Mouse (Mus musculus) ovary, postnatal 10 days (tissue): ENCODE data around the gene Slc26a5.

Experiments used
- DNase-seq: peaks from one replicate; pipeline ENCODE4 v3.0.0; 2022; ENCODE audit warnings: low spot score

Slc26a5 gene

GRCm38 (mm10) chr5:21865346-21866107, at the start of gene Slc26a5:
Gene Slc26a5, minus strand, starts transcription at chr5:21865604.
- DNase-seq, result no peak

GRCm38 (mm10) chr5:21914776-21915175, 49.4 kb upstream of the Slc26a5 start:
- no peak for DNase-seq

GRCm38 (mm10) chr5:21912835-21913530, 47.6 kb upstream of the Slc26a5 start:
- DNase-seq, result no peak

GRCm38 (mm10) chr5:21910726-21911125, 45.3 kb upstream of the Slc26a5 start:
- DNase-seq, result no peak

DNA sequence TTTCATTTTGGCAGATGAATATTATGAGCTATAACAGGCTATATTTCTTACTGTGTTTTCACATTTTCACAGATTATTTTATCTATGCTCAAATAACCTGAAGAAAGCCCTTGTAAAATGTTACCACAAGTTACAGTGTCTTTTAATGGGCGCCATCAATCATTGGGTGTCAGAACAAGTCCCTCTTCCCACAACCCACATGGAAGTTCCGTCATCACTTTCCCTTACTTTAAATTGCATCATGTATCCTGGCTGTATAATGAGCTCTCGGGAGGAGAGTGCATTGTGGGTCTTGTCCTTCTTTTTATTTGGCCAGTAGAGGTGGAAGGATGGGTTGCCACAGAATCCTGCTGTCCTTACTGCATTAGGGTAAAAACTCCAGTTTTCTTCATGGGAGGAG, 44.3 kb upstream of the Slc26a5 start:
- no peak for DNase-seq

DNA sequence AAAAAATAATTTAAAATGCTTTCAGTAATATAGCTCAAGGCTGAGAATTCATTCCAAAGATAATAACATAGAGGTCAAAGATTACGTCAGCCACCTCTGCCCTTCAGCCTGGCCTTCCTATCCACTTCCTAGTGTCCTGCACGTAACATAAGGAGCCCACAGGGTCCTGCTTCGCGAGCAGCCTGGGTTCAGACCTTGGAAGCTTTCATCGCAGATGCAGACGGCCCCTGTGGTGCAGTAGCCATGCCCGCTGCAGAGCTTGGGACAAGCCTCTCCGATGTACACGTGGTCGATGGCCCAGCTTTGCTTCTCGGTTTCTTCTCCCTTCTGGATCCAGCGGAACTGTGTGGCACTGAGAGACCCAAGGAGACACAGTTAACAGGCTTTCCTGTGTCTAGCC, 36.0 kb upstream of the Slc26a5 start:
- no peak for DNase-seq

DNA sequence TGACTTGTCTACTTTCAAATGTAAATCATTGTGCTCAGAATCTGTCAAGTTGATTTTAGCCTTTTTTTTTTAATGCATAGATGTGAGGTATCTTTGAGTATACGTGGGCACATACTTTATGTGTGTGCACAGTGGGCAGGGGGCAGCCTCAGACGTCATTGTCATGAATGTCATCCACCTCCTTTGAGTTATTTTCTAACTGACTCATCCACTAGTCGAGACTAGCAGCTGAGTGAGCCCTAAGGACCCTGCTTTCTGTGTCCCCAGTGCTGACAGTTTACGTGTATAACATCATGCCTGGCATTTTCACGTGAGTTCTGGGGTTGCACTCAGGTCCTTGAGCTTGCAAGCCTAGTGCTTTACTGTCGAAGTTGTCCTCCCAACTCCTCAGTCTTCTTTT, 35.5 kb upstream of the Slc26a5 start:
- DNase-seq, result no peak

DNA sequence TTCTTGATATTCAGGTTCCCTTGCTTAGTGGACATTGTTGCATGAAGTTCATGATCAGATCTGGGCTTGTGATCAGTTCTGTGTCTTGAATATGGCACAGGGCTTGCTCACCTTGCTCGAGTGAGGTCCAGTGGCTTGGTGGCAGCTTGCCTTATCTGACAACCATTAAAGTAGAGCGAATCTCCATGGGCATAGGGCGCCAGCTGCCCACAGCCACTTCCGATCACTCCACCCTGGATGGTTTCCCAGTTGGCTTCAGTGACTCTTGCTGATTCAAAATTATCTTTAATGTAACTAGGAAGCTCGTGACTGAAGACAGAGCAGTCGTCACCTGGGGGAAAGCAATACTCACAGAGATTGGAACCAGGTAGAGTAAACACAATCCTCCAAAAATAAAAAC, 33.5 kb upstream of the Slc26a5 start:
- no peak for DNase-seq

GRCm38 (mm10) chr5:21896586-21896985, 31.2 kb upstream of the Slc26a5 start:
- no peak for DNase-seq

DNA sequence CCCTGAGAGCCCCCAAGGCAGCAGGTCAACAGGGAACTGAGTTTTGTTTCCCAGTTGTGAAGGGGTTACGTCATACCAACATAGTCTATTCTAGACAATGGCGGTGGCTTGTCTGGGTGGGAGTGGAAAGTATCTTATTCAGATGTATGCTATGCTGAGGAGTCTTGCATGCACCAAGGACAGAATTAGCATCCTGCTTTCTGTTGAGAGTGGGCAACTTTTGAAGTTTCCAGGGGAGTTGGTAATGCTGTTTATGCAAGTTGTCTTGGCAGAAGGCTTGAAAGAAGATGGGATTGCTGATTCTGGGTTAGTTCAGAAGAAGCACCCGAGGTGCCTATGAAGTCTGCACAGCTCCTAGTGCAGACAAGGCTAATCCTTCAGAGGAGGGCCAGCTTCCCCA, 28.8 kb upstream of the Slc26a5 start:
- no peak for DNase-seq

GRCm38 (mm10) chr5:21866750-21867149, 1.3 kb upstream of the Slc26a5 start:
- no peak for DNase-seq

DNA sequence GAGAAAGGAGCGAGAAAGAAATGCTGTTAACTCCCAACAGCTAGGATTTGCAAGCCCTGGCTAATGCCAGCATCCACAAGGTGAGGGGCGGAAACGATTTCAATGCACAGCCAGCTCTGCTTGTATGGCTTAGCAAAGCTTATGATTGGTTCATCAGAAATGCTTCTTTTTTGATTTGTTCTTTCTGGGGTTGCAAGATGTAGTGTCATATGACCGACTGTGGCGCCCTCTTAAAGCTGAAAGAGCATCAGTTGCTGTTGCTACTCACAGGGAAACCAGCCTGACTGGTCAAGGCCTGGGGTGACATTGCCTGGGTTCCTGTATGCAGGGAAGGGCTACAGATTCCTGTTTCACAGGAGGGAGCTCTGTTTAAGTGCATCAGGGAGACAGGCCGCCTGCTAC, 908 bp upstream of the Slc26a5 start:
- no peak for DNase-seq

- no peak for DNase-seq
These were observed 6.8 kb downstream of the Slc26a5 start for GRCm38 (mm10) chr5:21858653-21859052.

- no peak for DNase-seq
These were observed 13.6 kb downstream of the Slc26a5 start for GRCm38 (mm10) chr5:21851679-21852340.

GRCm38 (mm10) chr5:21847438-21847837, 18.0 kb downstream of the Slc26a5 start:
- no peak for DNase-seq

DNA sequence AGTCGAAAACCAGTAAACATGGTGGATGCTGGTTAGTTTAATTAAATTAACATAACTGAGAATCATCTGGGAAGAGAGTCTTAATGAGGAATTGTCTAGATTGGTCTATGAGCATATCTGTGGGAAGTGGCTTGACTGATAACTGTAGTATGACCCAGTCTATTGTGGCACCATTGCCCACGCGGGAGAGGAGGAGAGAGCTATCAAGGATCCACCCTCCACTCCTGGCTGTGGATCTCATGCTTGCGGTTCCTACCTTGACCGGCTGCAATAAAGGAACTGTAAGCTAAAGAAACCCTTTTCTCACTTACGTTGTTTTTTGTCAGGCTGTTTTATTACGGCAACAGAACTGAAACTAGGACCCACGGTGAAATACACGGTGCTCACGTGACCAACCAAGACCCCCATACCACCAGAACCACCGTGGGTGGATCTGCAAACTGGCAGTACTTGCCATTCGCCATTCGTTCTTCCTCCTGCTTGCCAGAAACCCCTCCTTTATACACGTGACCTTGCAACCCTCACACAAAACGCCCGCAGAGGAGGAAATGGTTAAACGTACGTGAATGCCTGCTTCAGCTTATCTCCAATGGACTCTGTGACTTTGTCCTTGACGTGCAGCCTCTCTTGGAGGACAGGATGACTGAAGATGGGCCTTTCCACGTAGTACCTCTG, 18.7 kb downstream of the Slc26a5 start:
- DNase-seq, result no peak

DNA sequence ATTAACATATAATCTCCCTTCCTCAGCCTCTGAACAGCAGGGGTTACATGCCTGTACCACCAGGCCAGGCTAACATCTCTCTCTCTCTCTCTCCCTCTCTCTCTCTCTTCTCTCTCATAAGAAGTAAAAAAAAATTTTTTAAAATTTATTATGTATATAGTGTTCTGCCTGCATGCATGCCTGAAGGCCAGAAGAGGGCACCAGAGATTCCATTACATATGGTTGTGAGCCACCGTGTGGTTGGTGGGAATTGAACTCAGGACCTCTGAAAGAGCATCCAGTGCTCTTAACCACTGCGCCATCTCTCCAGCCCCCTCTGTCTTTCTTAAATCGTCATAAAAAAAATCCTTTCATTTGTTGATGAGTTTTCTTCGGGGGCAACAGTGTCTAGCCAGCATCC, 20.7 kb downstream of the Slc26a5 start:
- DNase-seq, result no peak

DNA sequence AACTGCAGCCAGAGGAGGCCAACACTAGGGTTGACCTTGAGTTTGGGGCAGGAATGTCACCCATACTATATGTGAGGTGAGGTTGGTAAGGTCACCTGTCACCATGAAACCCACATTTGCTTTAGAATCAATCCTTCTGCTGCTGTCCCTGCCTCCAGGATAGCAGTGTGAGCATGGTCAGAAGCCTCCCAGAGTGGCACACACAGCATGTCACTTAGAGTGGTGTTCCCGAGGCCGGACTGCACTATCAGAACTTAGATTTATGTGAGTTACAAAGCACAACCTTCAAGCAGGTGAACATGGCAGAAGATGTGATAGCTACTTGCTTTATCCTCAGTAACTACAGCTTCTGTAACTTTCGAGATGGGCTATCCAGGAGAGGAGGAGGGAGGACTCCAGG, 33.6 kb downstream of the Slc26a5 start:
- DNase-seq, result no peak

- no peak for DNase-seq
These were observed 36.5 kb downstream of the Slc26a5 start for GRCm38 (mm10) chr5:21828855-21829254.

DNA sequence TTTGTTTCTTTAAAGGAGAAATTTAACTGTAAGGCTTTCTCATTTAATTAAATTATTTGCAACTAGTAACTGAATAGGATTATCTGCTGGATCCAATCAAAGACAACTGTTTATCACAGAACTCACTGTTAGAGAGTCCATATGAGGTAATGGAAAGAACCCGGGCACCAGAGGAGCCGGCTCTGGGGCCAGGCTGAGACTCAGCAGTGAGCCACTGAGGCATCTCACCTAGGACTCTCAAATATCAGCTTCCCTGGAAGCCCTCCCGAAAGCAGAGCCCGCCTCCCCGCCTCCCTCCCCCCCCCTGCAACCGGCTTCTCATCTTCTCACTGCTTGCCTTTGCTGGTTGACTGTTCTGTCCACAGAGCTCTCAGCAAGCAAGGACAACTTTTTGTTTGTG, 37.8 kb downstream of the Slc26a5 start:
- no peak for DNase-seq

GRCm38 (mm10) chr5:21826370-21826769, 39.0 kb downstream of the Slc26a5 start:
- no peak for DNase-seq

GRCm38 (mm10) chr5:21813994-21814393, 51.4 kb downstream of the Slc26a5 start:
- DNase-seq, result no peak

- no peak for DNase-seq
These were observed 54.5 kb downstream of the Slc26a5 start for GRCm38 (mm10) chr5:21810924-21811323.
